In genomic region chr10:29313064-29313638, GRCm38 (mm10) we compare ENCODE assay signal across 8 mouse cellular contexts. TPM values are rescaled to one million over a fixed set of nuclear protein-coding genes. Genes with fewer than 3 reads are reported as not detected.
A peak's percentile ranks its signal among the peaks of the same experiment; 100 is the strongest.
DNase-seq lines count a peak whose midpoint lies in the region; ATAC-seq and TF ChIP-seq lines count a peak whose summit lies in the region.

Echdc1 (plus strand) TSS chr10:29313166.

- DNase-seq in CH12.LX (ENCODE audit: extremely low read depth) = peak; percentile 80
- DNase-seq in c-Kit-positive CD71-positive TER-119-negative erythroid progenitor cells, embryonic 14.5 days (ENCODE audit: low read depth) = peak; percentile 72
- DNase-seq in heart, postnatal 0 days (ENCODE audit: low spot score) = peak; percentile 88
- peak; percentile 86 to 93 for DNase-seq in kidney, postnatal 4 days

- peaks cover 0 to 26% of the 10 kb centered on the region in 2 experiments; a peak in 2 of 4 replicates for H3K4me1 ChIP-seq in CH12.LX (ENCODE audit: control insufficient read depth in 1 of 2, insufficient read depth in 2 of 2)
- H3K4me1 ChIP-seq in forebrain, embryonic 12.5 days = peaks cover 10% of the 10 kb centered on the region
- peaks cover 11% of the 10 kb centered on the region for H3K4me1 ChIP-seq in heart, postnatal 0 days (ENCODE audit: control insufficient read depth, insufficient read depth)
- H3K4me1 ChIP-seq in liver, embryonic 16.5 days (ENCODE audit: control insufficient read depth, low read depth, low read length) = peaks cover 7% of the 10 kb centered on the region
- peaks cover 17% of the 10 kb centered on the region for H3K4me1 ChIP-seq in neural tube, embryonic 13.5 days (replicated peaks)
- H3K4me1 ChIP-seq in testis, adult 2 months (ENCODE audit: control insufficient read depth, insufficient read depth, low read length) = peaks cover 2% of the 10 kb centered on the region; the same call in 1 of the 2 replicates

- dilution Hi-C loops in CH12.LX (cut with MboI; ENCODE audit: extremely low pct_ligation_motif_present, extremely low pct_unique_long_range_greater_than_20kb, low sequenced_read_pairs) = no loop called here

- H3K36me3 ChIP-seq in CH12.LX (replicated peaks in 1 of 2; ENCODE audit: control insufficient read depth in 1 of 2, insufficient read depth in 1 of 2, low read length in 1 of 2) = peaks cover 0 to 12% of the 10 kb centered on the region in 2 experiments
- H3K36me3 ChIP-seq in forebrain, embryonic 12.5 days (replicated peaks) = no peaks in the 10 kb centered on the region
- H3K36me3 ChIP-seq in heart, postnatal 0 days (replicated peaks; ENCODE audit: control insufficient read depth, insufficient read depth, low read length) = no peaks in the 10 kb centered on the region
- no peaks in the 10 kb centered on the region for H3K36me3 ChIP-seq in liver, embryonic 16.5 days (ENCODE audit: control insufficient read depth, insufficient read depth)
- no peaks in the 10 kb centered on the region for H3K36me3 ChIP-seq in neural tube, embryonic 13.5 days
- H3K36me3 ChIP-seq in testis, adult 2 months (ENCODE audit: control insufficient read depth, insufficient read depth, low read length) = no peaks in the 10 kb centered on the region

- in situ Hi-C loops in CH12.LX (cut with MboI; ENCODE audit: low pct_ligation_motif_present, low pct_unique_long_range_greater_than_20kb, low sequenced_read_pairs) = no loop called here

- peak; percentile 5 for TF ChIP-seq RAD21 in CH12.LX (IDR thresholded peaks at IDR 0.05; ENCODE audit: low read depth, low read length)

- no peak for TF ChIP-seq EP300 in CH12.LX (IDR thresholded peaks at IDR 0.05; ENCODE audit: low read length)
- no peak for TF ChIP-seq EP300 in heart, postnatal 0 days (IDR thresholded peaks at IDR 0.05; ENCODE audit: low read depth)

- TF ChIP-seq POLR2A in CH12.LX (IDR thresholded peaks at IDR 0.05; ENCODE audit: low read depth, low read length) = peak; percentile 76
- TF ChIP-seq POLR2A in testis, adult 2 months (IDR thresholded peaks at IDR 0.05; ENCODE audit: control insufficient read depth, low read depth, low read length) = no peak; the same call in 1 of the 2 replicates

- WGBS in forebrain, embryonic 12.5 days = under 1% methylated on average over 45 of the region's 49 CpGs
- under 1% methylated on average over 31 of the region's 49 CpGs for WGBS in heart, postnatal 0 days
- WGBS in liver, embryonic 16.5 days (ENCODE audit: insufficient replicate concordance) = under 1% methylated on average over 41 of the region's 49 CpGs
- under 1% methylated on average over 47 of the region's 49 CpGs for WGBS in neural tube, embryonic 13.5 days

- peak; percentile 18 to 72; a peak in 3 of 4 replicates for TF ChIP-seq CTCF in CH12.LX (conservative IDR thresholded peaks at IDR 0.05 in 1 of 2, IDR thresholded peaks at IDR 0.05 in 1 of 2; ENCODE audit: low read depth in 2 of 2, low read length in 2 of 2)
- TF ChIP-seq CTCF in heart, postnatal 0 days (IDR thresholded peaks at IDR 0.05; ENCODE audit: low read depth) = peak; percentile 84
- peak; percentile 78 for TF ChIP-seq CTCF in testis, adult 2 months (IDR thresholded peaks at IDR 0.05; ENCODE audit: control insufficient read depth, insufficient read depth, insufficient replicate concordance, low read depth, low read length)

- H3K27me3 ChIP-seq in CH12.LX (replicated peaks) = no peaks in the 10 kb centered on the region
- no peaks in the 10 kb centered on the region for H3K27me3 ChIP-seq in forebrain, embryonic 12.5 days
- H3K27me3 ChIP-seq in heart, postnatal 0 days (ENCODE audit: control insufficient read depth, insufficient read depth, low read length) = no peaks in the 10 kb centered on the region
- no peaks in the 10 kb centered on the region for H3K27me3 ChIP-seq in liver, embryonic 16.5 days (ENCODE audit: control insufficient read depth, insufficient read depth, low read depth, low read length)
- H3K27me3 ChIP-seq in neural tube, embryonic 13.5 days = no peaks in the 10 kb centered on the region
- no peaks in the 10 kb centered on the region for H3K27me3 ChIP-seq in testis, adult 2 months (ENCODE audit: control insufficient read depth, insufficient read depth, low read length)

- H3K79me2 ChIP-seq in CH12.LX (replicated peaks; ENCODE audit: control insufficient read depth, extremely low read depth, insufficient read depth, poor library complexity, severe bottlenecking) = peaks cover 5% of the 10 kb centered on the region

- peak within 1 kb of the TSS; percentile 43; the same call in 1 of the 2 replicates for H3K27ac ChIP-seq in CH12.LX (ENCODE audit: insufficient read depth, low read depth)
- peak within 1 kb of the TSS; percentile 85 for H3K27ac ChIP-seq in forebrain, embryonic 12.5 days
- H3K27ac ChIP-seq in heart, postnatal 0 days (ENCODE audit: low read depth) = peak within 1 kb of the TSS; percentile 90
- peak within 1 kb of the TSS; percentile 89 for H3K27ac ChIP-seq in liver, embryonic 16.5 days (ENCODE audit: low read length)
- H3K27ac ChIP-seq in neural tube, embryonic 13.5 days (replicated peaks) = peak within 1 kb of the TSS; percentile 91
- peak within 1 kb of the TSS; percentile 97 for H3K27ac ChIP-seq in testis, adult 2 months (ENCODE audit: control insufficient read depth, insufficient read depth, low read depth, low read length)

- no peaks in the 10 kb centered on the region for H3K9me3 ChIP-seq in CH12.LX (replicated peaks; ENCODE audit: low read length)
- H3K9me3 ChIP-seq in forebrain, embryonic 12.5 days = no peaks in the 10 kb centered on the region
- no peaks in the 10 kb centered on the region for H3K9me3 ChIP-seq in heart, postnatal 0 days (replicated peaks; ENCODE audit: control insufficient read depth, low read length)
- H3K9me3 ChIP-seq in liver, embryonic 16.5 days (replicated peaks; ENCODE audit: control insufficient read depth, low read length) = no peaks in the 10 kb centered on the region
- no peaks in the 10 kb centered on the region for H3K9me3 ChIP-seq in neural tube, embryonic 13.5 days

- H3K4me3 ChIP-seq in CH12.LX (replicated peaks in 1 of 3; ENCODE audit: low read depth in 2 of 3, low read length in 2 of 3, poor library complexity in 1 of 3) = peak within 1 kb of the TSS; percentile 71 to 80 (median 79)
- H3K4me3 ChIP-seq in forebrain, embryonic 12.5 days (replicated peaks) = peak within 1 kb of the TSS; percentile 60
- peak within 1 kb of the TSS; percentile 92 for H3K4me3 ChIP-seq in heart, postnatal 0 days (ENCODE audit: low read depth, low read length)
- H3K4me3 ChIP-seq in liver, embryonic 16.5 days (ENCODE audit: low read depth, low read length) = peak within 1 kb of the TSS; percentile 84
- peak within 1 kb of the TSS; percentile 64 for H3K4me3 ChIP-seq in neural tube, embryonic 13.5 days
- peak within 1 kb of the TSS; percentile 96 for H3K4me3 ChIP-seq in testis, adult 2 months (ENCODE audit: control insufficient read depth, low read depth, low read length)

- H3K9ac ChIP-seq in CH12.LX (ENCODE audit: insufficient read depth, low read depth) = peak within 1 kb of the TSS; percentile 90
- H3K9ac ChIP-seq in forebrain, embryonic 12.5 days = peak within 1 kb of the TSS; percentile 80
- peak within 1 kb of the TSS; percentile 86 for H3K9ac ChIP-seq in heart, postnatal 0 days (replicated peaks; ENCODE audit: low read depth, low read length)
- H3K9ac ChIP-seq in liver, embryonic 16.5 days (ENCODE audit: low read depth, low read length) = peak within 1 kb of the TSS; percentile 82
- peak within 1 kb of the TSS; percentile 76 for H3K9ac ChIP-seq in neural tube, embryonic 13.5 days

- peak within 1 kb of the TSS; percentile 81 for H3K4me2 ChIP-seq in CH12.LX (ENCODE audit: insufficient read depth, low read depth, poor library complexity, severe bottlenecking)
- peak within 1 kb of the TSS; percentile 57 for H3K4me2 ChIP-seq in forebrain, embryonic 12.5 days
- H3K4me2 ChIP-seq in heart, postnatal 0 days (ENCODE audit: low read depth, low read length) = peak within 1 kb of the TSS; percentile 77
- H3K4me2 ChIP-seq in liver, embryonic 16.5 days (ENCODE audit: low read depth, low read length) = peak within 1 kb of the TSS; percentile 76
- H3K4me2 ChIP-seq in neural tube, embryonic 13.5 days = peak within 1 kb of the TSS; percentile 74

- ATAC-seq in forebrain, embryonic 12.5 days (ENCODE audit: low FRiP score) = peak; percentile 99
- peak; percentile 99 for ATAC-seq in heart, postnatal 0 days (ENCODE audit: insufficient read depth, low read depth)
- ATAC-seq in liver, embryonic 16.5 days (ENCODE audit: low read depth) = peak; percentile 97
- peak; percentile 100 for ATAC-seq in neural tube, embryonic 13.5 days (ENCODE audit: low read depth)

TF ChIP-seq in CH12.LX, 34 proteins besides CTCF, POLR2A, EP300 and RAD21 (continues in another document):
- peak; percentile 91 for TF ChIP-seq NRF1 (IDR thresholded peaks at IDR 0.05; ENCODE audit: low read depth, low read length)
- 0 out of 2 replicates have a peak, but pooled peaks have one; percentile 32 for TF ChIP-seq CHD2 (IDR thresholded peaks at IDR 0.05; ENCODE audit: low read length)
- TF ChIP-seq JUND (conservative IDR thresholded peaks at IDR 0.05; ENCODE audit: low read depth, low read length) = no peak
- TF ChIP-seq ZNF384 (IDR thresholded peaks at IDR 0.05; ENCODE audit: low read depth, low read length) = no peak
- no peak for TF ChIP-seq UBTF (IDR thresholded peaks at IDR 0.05; ENCODE audit: low read depth, low read length)
- TF ChIP-seq IRF4 (IDR thresholded peaks at IDR 0.05; ENCODE audit: low read depth, low read length) = peak; percentile 10; the same call in 1 of the 2 replicates
- no peak for TF ChIP-seq MYC (IDR thresholded peaks at IDR 0.05; ENCODE audit: low read depth, low read length)
- 0 out of 2 replicates have a peak, but pooled peaks have one; percentile 23 for TF ChIP-seq KAT2A (IDR thresholded peaks at IDR 0.05; ENCODE audit: insufficient replicate concordance, low read length)
- peak; percentile 78 for TF ChIP-seq BHLHE40 (IDR thresholded peaks at IDR 0.05; ENCODE audit: low read depth, low read length)
- TF ChIP-seq ZMIZ1 (IDR thresholded peaks at IDR 0.05; ENCODE audit: low read depth, low read length) = peak; percentile 66; the same call in 1 of the 2 replicates
- TF ChIP-seq ZKSCAN1 (IDR thresholded peaks at IDR 0.05; ENCODE audit: borderline replicate concordance, low read depth, low read length) = no peak
- TF ChIP-seq USF1 (IDR thresholded peaks at IDR 0.05; ENCODE audit: low read depth, low read length) = no peak

RNA-seq across cellular contexts. Expression of gene Echdc1, which starts in this region (rescaled TPM):
- total RNA-seq in CH12.LX (2012; rRNA removed) (19.3 and 20.4 TPM in 2 replicates), CH12.LX (2014; rRNA removed) (60.4 and 60.5 TPM in 2 replicates)
- 39.0 and 49.0 TPM in 2 replicates for polyA plus RNA-seq in CH12.LX (2012; ENCODE audit: insufficient read length, low read depth)
- 22.9 and 28.3 TPM in 2 replicates for polyA plus RNA-seq in forebrain, embryonic 12.5 days (2016; fragmentation: Nextera tagmentation; extraction: Ambion mirVana)
- total RNA-seq in heart, postnatal 0 days (2014; rRNA removed; ENCODE audit: low replicate concordance) = 12.1 and 27.1 TPM in 2 replicates
- 19.5 and 19.9 TPM in 2 replicates for polyA plus RNA-seq in heart, postnatal 0 days (2015; fragmentation: Nextera tagmentation; extraction: Ambion mirVana)
- polyA plus RNA-seq in liver, embryonic 16.5 days (2015; fragmentation: Nextera tagmentation; extraction: Ambion mirVana) = 18.7 and 19.0 TPM in 2 replicates
- 25.5 and 26.7 TPM in 2 replicates for polyA plus RNA-seq in neural tube, embryonic 13.5 days (2015; fragmentation: Nextera tagmentation; extraction: Ambion mirVana)
- polyA plus RNA-seq in testis, adult 2 months (2012; rRNA removed) = 10.0 and 14.0 TPM in 2 replicates

Comparison
In these comparisons a context has a peak if more than half of its experiments do, and no peak if none do; other contexts are left out.
1. Peak in every context shown above with its lines: DNase-seq, ATAC-seq, H3K4me3 ChIP-seq and H3K27ac ChIP-seq.
2. H3K27ac ChIP-seq: peak in every context shown above with its lines; median percentile 97 in testis, adult 2 months; 91 in neural tube, embryonic 13.5 days; 90 in heart, postnatal 0 days; 89 in liver, embryonic 16.5 days; 85 in forebrain, embryonic 12.5 days; 43 in CH12.LX.